Mouse (Mus musculus) adrenal gland, postnatal 4 days (tissue): ENCODE data around the gene Castor2. TPM values are rescaled to one million over a fixed set of nuclear protein-coding genes. Genes with fewer than 3 reads are reported as not detected.

Source experiments
- DNase-seq, 2 experiments: peaks; one replicate each; pipeline ENCODE4 v3.0.0; 2021 to 2022; ENCODE audit warnings: low spot score in 2 of 2, mixed read lengths in 2 of 2
- total RNA-seq, 2 experiments: library from RNA; stranded (reverse); gene quantifications; 2 replicates each; pipeline ENCODE4 v1.2.3; 2021

Castor2 gene
- total RNA-seq, 2 experiments from 2014 or later = 16.6 to 23.7 TPM

DNA sequence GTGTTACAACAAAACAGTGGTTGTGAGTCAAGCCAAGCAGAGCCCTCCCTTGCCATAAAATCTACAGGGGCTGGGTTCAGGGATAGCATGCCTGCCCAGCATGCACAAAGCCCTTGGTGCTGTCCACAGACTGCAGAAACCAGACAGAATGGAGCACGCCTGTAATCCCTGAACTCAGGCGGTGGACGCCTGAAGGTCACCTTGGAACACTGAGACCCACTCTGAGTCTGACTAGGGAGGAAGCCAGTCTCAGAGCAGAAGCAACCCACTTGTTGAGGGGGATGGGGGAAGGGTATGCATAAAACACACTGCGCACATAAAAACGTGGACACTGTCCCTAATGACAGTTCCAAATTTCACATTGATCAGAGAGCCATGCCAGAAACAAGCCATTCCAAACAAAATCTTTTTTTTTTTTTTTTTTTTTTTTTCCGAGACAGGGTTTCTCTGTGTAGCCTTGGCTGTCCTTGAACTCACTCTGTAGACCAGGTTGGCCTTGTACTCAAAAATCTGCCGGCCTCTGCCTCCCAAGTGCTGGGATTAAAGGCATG lies 56.5 kb downstream of the Castor2 start:
- no peak for DNase-seq

DNA sequence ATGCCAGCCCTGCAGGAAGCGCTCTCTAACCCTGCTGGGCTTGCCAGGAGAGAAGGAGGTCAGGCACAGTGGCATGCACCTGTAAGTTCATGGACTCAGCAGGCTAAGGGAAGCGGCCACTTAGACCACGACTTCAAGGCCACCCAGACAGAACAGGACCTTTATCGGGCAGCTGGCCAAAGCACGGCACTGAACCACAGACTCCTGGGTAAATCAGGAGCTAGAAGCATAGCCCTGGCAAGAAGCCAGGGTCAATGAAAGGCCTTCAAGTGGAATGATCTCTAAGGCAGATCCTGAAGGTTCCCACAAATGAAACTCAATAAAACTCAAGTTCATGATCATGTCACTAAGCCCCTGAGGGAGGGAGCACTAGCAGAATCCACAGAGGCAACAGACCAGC lies 65.2 kb downstream of the Castor2 start:
- peak in 1 of 2 experiments; percentile 56 for DNase-seq

DNA sequence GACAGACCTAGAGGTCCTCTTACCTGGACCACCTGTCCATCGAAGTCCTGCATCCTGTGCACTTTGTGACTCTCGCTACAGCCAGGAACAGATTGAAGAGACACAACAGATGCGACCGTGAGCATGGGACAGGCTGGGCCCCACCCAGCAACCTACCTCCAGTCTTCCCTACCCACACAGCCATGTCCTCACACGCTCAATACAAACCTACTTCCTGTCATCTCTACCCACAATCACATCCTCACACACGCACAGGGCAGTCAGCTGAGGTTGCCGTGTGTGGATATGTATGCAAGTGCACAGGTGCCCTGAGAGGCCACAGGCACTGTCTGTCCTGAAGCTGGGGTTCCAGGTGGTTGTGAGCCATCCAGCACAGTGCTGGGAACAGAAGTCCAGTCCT lies 67.1 kb downstream of the Castor2 start:
- DNase-seq = no peak

DNA sequence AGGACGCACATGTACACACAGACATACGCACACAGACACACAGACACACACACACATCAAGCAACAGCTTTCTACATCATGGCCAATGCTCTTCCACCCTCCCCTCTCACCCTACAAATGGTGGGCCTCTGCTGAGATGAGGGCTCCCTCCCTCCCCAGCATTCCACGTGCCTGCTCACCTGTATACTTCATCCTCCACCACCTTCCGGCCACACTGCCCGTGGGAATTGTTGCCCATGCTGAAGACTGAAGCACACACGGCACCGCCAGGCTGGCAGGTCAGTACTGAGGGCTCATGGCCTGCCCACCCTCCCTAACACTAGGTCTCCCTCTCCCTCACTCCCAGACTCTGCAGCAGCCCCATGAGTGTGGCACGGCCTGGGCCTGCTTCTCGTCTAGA lies 68.5 kb downstream of the Castor2 start:
- DNase-seq = no peak

DNA sequence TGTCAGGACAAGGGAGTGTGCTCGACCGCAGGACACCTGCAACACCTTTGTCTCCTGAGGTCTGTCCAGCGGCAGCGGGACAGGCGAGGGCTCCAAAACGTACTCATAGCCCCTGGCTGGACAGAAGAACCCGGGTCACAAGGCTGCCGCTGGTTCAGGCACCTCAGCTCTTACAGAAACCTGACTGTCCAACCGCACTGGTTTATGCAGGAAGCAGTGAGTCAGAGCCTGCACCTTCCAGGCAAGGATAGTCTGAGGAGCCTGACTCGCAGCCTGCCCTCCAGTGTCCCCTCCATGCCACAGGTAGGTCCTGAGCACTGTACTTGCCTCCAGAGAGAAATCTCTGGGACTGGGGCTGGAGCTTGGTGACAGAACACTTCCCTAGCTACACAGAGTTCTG lies 69.7 kb downstream of the Castor2 start:
- DNase-seq = no peak

DNA sequence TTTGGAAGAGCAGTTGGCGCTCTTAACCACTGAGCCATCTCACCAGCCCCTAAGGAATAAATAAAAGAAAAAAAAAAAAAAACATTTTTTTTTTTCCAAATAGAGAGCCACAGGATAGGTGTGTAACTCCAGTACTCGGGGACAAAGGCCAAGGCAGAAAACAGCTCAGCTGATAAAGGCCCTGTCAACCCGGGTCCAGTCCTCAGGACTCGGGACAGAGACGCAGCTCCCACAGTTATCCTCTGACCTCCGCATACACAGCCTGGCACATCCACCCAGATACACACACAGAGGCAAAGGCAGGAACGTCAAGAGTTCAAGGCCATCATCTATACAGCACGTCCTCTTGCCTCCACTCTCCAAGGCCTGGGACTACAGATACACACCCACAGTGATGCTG lies 70.7 kb downstream of the Castor2 start:
- no peak for DNase-seq

DNA sequence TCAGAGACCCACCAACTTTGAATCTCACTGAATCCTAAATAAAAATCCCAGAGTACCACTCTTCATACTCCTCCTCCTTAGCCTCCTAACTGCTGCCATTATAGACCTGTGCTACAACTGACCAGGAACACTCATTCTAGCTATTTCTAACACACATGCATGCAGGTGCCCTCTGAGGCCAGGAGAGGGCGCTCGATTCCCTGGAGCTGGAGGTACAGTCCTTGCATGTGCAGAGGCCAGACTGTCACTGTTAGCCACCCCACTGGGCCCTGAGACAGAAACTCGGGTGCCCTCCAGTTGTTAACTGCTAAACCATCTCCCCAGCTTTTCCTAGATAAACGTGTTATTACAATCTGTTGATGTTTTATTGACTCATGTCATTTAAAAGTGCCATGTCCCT lies 73.7 kb downstream of the Castor2 start:
- DNase-seq = peak in 1 of 2 experiments; percentile 53

DNA sequence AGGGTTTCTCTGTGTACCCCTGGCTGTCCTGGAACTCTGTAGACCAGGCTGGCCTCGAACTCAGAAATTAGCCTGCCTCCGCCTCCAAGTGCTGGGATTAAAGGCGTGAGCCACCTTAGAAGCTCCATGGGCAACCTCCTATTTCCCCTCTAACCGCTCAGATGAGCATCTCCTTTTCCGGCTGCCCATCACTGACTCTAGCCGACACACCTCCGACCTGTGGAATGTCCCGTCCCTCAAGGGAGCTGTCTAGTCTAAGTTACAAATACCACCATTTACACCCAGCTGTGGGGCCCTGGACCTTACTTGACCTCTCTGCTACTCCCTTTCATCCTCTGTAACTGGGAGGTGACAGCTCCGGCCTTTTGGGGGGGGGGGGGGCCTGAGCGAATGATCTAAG lies 76.2 kb downstream of the Castor2 start:
- no peak for DNase-seq

DNA sequence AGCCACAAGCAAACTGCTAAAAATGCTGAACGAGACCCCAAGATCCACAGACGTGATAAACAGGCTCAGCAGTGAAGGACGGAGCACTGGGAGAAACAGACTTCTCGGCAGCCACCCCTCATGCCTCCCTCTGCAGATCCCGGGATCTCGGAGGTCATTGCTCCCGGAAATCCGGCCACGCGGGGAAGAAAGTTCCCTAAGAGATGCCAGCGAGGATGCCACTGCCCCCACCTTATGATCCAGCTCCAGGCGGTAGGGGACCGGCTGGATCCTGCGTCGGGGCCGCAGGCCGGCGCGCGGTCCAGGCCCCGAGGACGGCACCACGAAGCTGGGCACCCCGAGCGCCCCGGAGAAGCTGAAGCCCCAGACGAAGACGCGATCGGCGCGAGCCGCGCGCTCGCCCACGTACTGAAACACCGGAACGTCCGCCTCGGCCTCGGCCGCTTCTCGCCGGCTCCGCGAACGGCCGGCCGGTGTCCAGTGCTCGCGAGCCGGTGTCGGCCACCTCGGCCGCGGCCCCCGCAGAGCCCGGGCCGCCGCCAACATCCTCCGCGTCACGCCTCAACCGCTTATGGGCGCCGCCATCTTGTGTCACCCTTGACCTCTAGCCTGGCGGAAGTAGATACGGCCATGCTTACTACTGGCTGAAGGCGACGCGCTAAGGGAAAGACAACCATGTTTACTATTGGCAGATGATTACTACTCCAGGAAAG lies 76.8 kb downstream of the Castor2 start, which contains the start of gene Rcc1l:
Gene Rcc1l (minus strand): TSS at position 606 of the 713 bp plus-strand sequence.
- peak; percentile 52 to 66 for DNase-seq

DNA sequence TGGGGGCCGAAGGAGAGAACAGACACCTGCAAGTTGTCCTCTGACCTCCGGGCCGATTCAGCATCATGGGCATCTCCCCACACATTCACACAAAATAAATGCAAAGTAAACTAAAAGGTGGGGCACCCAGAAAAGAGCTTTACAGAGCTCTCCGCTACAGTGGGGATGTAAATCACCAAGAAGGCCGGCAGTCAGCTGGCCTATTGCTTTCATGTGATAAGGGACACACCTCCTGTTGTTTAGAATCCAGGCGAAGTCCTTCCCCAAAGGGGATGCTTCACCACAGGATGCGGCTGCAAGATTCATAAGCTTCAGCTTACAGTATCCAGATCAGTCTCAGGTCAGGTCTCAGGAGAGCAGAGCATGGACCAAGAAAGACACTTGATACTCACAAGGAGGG lies 79.0 kb downstream of the Castor2 start:
- no peak for DNase-seq

DNA sequence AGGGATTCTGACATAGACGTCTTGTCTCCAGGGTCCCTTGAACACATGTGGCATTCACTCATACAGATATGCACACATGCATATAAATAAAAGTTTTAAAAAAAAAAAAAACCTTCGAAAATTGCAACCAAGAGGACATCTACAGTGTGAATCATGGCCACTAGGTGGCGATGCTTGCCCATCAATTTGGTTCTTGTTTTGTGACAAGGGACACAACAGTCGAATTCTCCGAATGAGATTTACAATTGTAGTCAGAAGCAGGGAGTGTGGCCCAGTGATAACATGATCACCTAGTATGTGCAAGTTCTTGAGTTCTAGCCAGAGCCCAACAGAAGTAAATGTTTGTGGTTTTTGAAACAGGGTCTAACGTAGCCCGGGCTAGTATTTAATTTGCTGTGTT lies 80.4 kb downstream of the Castor2 start:
- peak; percentile 60 to 67 for DNase-seq

DNA sequence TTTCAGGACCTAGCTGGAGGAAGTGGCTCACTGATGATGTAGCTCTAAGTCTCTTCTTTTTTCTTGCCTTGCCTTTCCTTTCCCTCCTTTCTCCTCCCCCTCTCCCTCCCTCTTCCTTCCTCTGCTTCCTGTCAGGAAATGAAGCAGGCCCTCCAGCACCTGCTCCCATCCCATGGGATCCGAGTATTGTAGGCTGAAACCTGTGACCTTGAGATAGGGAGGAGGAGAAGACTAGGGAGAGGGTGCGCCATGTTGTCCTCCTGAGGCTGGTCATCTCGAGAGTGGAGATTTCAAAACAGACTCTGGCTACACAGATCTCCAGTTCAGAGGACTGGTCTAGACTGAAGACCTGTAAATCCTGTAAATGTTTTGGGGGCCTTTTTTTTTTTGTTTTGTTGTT lies 82.7 kb downstream of the Castor2 start:
- DNase-seq = no peak

DNA sequence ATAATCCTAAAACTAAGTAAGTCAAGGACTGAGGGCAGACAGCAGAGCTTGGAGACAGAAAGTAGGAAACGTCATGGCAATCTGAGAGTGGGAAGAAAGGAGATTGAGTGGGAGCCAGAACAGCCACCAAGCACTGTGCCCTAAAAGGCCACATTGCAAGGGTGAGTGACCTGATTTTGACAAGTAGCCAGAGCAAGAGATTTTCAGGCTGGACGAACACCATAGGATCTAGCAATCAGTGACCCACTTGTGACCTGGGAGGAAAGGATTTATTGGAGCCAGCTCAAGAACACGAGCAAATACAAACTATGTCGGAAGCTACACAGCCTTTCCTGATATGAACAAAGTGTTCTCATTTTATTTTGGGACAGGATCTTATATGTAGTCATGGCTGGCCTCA lies 83.2 kb downstream of the Castor2 start:
- no peak for DNase-seq

DNA sequence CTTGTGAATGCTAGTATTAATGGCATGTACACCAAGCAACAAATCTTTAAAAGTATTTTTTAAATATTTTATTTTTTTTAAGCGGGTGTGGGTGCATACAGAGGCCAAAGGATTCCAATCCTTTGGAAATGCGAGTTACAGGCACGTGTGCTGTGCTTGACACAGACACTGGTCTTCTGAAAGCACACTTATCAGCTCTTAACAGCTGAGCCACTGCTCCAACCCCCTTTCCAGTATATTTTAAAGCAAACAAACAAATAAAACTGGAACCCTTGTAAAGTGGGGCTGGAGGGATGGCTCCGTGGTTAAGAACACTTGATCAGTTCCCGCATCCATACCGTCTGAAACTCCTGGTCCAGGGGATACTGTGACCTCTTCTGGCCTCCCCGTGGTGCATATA lies 83.7 kb downstream of the Castor2 start:
- DNase-seq = no peak

DNA sequence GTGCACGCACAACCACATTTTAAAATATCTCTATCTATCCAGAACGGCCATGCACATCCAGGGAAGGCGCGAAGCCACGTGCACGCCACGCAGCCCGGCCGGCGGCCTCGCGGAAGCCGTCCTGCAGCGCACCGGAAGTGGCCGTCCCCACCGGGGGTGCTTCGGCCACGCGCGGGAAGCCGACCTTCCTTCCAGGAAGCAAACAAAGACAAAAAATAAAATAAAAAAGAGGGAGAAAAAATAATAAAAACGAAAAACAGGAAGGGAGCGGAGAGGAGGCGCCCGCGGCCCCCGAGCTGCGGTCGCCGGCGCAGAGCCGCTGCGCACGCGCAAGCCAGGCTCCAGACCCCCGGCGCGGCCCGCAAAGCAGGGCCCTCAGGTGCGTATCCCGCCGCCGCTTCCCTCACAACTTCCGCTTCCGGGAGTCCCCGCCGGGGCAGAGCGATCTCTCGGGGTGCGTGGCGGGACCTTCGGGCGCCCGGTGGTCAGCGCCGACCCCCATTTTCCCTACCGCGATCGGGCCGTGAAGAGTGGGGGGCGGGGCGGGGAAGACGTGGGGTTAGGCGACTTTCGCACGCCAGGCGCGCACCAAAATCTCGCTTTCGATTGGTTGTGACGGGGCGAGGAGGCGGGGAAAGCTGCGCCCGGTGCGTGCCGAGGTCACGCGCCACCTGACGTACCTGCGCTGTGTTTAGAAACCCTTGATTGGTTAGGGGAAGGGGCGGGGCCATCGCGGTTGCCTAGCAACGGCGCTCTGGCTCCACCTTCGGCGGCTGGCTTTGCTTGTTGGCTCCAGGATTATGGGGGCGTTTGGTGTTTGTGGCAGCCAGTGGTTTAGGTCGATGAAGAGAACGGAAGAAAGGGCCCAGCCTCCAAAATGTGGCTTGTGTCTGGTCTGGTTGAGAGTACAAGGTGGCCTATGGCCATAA lies 84.6 kb downstream of the Castor2 start, which contains the start of gene Gtf2ird2:
Gene Gtf2ird2 (plus strand): TSS at position 140 of the 929 bp plus-strand sequence.
- peak; percentile 95 to 96 for DNase-seq

DNA sequence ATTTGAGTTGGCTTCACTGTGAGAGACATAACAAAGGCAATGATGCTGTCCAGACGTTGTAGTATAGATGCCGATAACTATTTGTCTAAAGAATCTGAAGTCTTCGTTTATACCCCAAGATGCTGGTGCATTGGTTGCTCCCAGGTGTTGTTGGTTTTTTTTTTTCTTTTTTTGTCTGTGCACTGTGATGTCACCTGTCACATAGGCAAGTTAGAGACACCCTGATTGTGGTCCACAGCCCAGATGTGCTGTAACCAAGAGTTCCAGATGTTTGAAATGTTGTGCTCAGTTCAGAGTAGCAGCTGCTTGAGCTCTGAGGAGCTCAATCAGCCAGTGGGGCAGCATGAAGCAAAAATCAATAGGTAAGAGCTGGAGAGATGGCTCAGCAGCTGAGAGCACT lies 86.5 kb downstream of the Castor2 start:
- no peak for DNase-seq

DNA sequence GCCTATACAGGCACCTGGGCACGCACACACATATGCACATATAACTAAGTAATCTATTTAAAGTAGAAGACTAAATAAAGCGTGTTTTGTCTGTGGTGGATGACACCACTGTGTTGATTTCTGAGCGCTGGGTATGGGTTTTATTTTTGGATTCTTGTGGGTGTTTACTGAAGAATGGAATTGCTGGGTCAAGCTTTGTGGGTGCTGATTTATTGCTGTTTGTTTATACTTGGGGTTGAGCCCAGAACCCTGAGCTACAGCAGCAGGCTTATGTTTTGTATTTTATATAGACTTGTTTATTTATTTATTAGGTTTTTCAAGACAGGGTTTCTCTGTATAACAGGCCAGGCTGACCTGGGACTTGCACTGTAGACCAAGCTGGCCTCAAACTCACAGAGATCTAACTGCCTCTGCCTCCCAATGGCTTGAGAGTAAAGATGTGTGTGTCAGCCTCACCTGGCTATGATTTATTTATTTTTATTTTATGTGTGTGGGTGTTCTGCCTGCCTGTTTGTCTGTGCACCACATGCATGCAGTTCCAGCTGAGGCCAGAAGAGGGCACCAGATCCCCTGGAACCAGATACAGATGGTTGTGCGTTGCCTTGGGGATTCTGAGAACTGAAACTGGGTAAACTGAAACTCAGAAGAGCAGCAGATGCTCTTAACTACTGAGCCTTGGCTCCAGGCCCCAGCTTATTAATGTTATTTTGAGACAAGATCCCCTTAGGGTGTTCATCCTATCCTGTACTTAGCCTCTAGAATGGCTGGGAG lies 87.6 kb downstream of the Castor2 start:
- no peak for DNase-seq

DNA sequence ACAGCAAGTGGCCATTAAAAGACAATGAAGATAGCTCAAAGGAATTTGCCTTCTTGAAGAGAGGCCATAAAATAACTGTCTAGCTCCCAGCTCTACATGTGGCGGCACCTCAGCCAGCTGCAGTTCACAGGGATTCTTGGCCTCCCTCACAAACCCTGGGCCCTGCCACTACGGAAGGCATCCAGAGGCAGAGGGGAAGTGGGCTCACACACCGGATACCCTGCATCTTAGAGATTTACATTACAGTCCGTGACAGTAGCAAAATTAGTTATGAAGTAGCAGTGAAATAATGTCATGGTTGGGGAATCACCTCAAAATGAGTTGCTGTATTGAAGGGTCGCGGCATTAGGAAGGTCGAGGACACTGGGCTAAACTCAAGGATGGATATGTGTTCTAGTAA lies 89.1 kb downstream of the Castor2 start:
- no peak for DNase-seq

DNA sequence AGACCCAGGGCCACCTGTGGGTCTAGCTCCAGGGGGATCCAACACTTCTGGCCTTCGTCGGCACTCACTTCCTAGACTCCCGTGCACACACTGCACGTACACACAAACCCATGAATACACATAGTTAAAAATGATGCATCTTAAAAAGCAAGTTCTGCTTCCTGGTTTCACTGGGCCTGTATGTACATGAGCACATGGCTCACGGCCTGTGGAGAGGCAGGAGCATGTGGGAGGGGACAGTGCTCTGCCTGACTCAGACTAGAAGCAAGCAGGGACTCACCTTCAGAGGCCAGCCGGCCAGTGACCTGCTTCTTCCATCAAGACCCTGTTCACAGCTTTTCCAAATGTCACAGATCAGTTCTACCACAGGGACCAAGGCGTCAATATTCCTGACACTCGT lies 94.2 kb downstream of the Castor2 start:
- DNase-seq = no peak
